Mouse (Mus musculus) left cerebral cortex, adult 8-10 months (tissue): ENCODE measurements around the gene Slc23a2. TPM values are rescaled to one million over a fixed set of nuclear protein-coding genes. Genes with fewer than 3 reads are reported as not detected.

Experiments used
- DNase-seq, 2 experiments: peaks; one replicate each; pipeline ENCODE4 v3.0.0; 2022; ENCODE audit warnings: low spot score in 2 of 2
- total RNA-seq, 4 experiments: library from RNA; stranded (reverse); gene quantifications; 2 replicates each; pipeline ENCODE4 v1.2.4; 2022

The Slc23a2 gene
- total RNA-seq, 4 experiments from 2014 or later, result 146 to 160 (median 153) TPM

DNA sequence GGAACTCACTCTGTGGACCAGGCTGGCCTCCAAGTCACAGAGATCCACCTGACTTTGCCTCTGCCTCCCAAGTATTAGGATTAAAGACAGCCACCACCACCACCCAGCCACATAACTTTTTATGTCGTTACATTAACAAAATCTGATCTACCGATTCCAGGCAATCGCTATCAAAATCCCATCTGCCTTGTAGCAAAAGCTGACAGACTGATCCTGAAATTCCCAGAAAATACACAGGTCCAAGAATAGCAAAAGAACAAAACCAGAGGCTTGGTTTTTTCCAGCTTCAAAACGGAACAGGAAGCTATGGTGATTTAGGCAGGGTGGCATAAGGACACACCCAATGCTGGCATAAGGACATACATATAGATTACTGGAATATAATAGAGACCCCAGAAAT is 10.2 kb downstream of the Slc23a2 start:
- DNase-seq, result no peak

DNA sequence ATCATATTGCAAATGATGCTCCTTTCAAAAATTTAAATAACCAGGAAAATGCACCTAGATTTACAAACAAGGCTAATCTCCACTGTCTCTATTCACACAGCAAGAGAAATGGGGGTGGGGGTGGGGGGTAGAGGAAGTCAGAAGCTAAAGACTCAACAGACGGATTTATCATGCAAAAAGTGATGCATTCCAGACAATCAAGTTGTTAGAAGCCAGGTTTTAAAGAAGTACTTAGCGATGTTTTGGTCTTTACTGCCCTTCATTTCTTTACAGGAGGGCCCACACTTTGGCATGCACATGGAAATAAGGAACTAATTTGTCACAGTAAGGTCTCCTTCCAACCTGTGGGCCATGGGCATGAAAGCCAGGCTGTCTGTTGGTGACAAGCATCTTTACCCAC is 11.5 kb downstream of the Slc23a2 start:
- no peak for DNase-seq

DNA sequence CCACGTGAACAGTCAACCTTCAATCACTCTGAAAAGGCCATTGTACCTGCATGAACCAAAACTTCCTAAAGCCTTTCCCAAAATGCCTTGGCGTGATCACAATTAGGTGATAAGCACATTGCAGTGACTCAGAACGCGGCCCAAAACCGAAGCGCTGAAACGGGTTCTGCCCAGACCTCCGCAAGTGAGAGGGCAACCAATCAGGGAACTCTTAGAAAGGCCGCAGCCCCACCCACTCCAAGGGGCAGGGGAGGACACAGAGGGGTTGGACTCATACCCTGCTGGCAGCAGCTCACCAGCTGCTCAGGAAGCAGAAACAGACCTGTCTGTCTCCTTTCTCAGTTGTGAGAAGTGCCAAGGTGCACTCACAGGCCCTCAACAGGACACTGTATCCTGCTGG is 13.6 kb downstream of the Slc23a2 start:
- no peak for DNase-seq

DNA sequence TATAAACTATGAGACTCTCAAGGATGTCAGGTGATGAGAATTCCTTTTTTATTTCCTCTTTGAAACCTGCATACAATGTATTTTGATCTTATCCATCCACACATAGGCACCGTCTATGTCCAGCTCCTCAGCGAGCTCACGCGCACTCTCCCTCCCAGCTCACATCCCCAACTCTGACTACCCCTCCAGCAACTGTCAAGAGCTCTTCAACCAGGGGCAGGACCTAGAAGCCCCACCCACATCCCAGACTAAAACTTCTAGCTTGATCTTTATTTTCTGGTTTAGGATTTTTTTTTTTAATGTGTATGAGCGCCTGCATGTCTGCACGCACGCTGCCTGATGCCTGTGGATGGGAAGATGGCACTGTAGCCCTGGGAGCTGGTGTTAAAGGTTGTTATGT is 14.9 kb downstream of the Slc23a2 start:
- no peak for DNase-seq

DNA sequence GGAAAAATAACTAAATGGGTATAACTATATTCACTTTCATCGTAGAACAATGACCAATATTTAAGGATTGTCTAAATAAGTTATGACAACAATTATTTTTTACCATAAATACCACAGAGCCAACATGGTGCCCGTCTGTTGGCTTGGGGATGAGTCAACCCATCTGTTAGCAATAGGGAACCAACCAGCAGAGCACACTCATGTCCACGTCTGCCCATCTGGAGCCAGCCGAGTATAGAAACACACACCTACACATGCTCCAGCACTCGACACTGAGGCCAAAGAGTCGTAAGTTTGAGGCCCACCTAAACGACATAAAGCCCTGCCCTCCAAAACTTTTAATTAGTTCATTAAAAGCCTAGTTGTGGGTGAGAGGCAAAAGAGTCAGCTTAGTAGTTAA is 15.7 kb downstream of the Slc23a2 start:
- no peak for DNase-seq

DNA sequence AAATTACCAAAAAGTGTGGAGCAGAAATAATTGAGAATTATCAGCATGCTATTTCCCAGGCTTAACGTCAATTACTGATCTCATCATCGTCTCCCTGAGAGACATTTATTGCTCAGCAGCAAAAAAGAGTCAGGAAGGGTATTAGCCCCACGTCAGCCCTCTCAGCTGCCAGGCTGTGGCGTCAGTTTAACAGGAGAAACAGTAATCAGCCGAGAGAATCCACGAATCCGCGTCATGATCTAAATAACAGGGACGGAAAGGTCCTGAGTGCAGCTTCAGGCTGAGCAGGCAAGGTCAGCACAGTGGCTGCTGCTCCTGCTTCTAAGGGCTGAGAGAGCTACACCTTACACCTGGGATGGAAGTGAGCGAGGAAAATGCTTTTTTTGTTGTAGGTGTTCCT is 17.0 kb downstream of the Slc23a2 start:
- no peak for DNase-seq

DNA sequence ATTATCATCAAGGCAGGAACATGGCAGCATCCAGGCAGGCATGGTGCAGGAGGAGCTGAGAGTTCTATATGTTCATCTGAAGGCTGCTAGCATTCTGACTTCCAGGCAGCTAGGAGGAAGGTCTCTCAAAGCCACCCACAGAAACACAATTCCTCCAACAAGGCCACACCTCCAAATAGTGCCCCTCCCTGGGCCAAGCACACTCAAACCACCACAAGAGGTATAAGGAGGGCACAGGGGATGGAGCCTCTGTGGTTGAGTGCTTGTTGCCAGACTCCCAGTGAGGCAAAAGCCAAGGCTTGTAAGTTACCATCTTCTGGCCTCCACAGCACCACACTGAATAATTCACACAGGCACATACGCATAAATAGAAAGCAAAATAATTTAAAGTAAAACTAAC is 18.6 kb downstream of the Slc23a2 start:
- no peak for DNase-seq

DNA sequence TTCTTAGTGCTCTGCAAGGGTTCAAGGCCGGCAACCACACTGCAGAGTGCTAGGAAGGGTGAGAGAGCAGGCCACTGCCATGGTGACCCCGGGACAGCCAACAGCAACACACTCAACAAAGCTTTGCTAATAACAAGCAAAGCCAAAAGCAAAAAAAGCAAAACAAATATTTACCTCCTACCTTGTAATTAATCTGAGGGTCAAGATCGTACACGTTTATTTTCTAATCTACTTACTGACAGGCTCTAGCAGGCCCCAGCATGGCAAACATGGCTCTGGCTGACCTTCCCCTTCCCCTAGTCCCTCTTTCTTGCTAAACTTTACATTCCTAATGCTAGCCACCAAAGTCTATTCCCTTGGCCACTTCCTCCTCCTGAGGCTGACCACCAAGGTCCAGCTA is 21.8 kb downstream of the Slc23a2 start:
- DNase-seq, result no peak

DNA sequence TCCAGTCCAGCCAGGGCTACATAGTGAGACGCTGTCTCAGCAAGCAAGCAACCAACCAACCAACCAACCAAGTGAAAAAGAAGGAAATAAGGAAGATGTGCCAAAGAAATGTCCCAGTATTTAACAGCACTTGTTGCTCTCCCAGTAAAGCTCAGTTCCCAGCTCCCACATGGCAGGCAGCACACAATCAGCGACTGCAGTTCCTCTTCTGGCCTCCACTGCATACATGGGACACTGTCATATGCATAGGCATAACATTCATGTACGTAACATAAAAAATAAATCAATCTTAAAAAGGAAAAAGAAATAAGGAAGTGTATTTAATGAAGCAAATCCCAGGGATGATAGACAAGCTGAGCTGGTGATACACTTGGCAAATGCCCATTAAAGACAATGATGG is 23.9 kb downstream of the Slc23a2 start:
- DNase-seq, result no peak

DNA sequence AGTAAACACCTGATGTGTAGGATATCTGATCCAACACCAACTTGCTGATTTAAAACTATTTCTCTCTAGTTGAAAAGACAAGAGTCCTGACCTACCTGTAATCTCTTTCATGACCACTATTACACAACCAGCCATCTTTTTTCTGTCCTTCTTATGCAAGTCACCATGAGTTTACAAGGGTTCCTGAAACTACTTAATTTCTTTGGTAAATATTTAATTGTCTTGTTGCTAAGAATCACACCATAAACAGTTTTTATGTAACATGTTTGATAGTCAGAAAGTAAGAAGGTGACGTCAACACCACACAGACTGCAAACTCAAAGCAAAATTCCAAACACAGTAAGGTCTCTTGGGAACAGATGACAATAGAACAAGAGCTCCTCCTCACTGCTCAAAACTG is 26.3 kb downstream of the Slc23a2 start:
- no peak for DNase-seq

DNA sequence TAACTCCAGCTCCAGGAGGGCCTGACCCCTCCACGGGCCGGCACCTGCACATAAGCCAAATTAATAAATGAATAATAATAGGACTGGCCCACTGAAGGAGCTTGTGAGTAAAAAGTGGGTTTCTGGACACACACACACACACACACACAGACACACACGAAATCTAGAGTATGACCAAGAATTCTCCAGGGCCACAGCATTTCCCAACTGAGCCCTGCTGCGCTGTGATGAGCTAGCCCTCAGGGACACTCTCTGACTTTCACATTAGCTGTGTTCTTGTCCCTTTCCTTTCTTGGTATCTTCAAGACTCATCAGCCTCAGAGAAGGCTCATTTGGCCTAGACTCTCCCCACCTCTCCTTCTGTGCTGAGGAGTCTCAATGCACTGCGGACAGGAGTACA is 29.0 kb downstream of the Slc23a2 start:
- no peak for DNase-seq

DNA sequence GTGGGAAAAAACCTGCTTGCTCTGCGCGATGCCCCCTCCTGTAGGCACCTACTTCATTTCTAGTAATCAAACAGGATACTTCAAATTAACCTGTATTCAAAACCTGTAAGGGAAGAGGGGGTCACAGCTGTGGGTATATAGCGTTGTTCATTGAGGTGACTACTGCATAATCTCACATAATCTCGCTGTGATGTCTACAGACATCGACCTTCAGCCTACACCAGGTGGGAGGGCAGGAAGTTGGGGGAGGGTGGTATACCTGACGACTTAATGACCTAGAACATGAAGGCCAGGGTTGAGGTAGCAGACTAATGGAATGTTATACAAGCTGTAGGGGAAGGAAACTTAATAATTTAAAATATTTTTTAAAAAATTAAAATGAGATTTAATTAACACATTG is 29.6 kb downstream of the Slc23a2 start:
- no peak for DNase-seq

DNA sequence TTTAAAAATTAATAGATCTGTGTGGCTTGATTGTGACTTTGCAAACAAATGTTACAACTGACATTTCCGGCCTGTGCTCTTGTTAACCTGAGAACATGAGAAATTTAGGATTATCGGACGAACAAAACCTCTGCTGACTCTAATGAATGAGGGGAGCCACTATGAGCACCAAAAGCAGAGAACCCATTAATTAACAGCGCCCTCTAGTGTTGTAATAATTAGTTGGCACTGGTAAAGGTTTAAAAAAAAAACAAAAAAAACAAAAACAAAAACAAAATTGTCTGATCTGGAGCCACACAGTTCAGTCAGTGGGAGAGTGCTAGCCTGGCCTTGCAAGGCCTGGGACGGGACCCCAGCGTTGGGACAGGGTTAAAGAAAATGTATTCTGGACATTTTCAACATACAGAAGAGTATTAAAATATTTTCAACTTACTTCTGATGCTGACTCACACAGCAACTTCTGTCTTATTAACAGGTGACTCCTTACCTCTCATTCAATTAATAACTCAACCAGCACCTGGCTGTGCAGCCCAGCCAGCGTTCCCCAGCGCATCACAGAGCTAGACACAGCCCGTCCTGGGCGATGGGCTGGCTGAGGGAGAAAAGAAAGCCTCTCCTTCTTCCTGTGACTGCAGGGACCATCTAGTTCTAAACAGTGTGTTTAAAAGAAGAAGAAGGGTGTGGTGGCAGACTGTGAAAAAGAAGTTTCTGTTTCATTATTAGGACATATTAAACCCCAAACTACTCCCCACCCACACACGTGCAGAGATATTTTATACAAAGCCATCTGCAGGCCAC is 30.7 kb downstream of the Slc23a2 start:
- no peak for DNase-seq

DNA sequence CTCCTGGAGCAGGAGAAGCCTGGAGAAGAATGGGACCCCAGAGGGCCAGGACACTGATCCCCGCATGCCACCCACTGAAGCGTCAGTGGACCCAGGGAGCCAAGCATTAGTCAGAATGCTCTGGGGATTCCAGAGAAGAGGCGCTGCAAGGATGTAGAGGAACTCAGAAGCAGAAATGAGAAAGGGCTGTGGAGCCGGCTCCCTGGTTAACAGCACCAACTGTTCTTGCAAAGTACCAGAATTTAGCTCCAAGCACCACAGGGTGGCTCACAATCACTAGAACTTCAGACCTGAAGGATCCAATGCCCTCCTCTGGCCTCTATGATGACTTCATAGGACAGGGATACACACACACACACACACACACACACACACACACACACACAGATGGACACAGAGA is 32.6 kb downstream of the Slc23a2 start:
- DNase-seq, result no peak

DNA sequence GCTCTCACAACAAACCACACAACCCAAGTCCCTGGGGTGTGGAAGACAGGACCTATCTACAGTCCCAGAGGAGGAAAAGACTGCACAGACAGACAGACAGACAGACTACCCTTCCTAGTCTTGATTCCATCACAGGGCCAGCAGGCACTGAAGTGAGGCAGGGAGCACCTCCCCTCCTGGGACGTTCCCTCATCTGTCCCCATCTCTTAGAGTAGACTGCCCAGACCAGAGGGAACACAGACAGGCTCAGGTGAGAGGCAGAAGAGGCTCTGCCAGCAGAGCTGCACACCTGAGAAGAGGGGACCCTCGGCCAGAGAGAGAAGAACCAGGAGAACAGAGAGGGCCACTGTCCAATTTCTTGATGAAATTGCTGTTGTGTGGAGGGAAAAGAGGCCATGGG is 33.0 kb downstream of the Slc23a2 start:
- no peak for DNase-seq

DNA sequence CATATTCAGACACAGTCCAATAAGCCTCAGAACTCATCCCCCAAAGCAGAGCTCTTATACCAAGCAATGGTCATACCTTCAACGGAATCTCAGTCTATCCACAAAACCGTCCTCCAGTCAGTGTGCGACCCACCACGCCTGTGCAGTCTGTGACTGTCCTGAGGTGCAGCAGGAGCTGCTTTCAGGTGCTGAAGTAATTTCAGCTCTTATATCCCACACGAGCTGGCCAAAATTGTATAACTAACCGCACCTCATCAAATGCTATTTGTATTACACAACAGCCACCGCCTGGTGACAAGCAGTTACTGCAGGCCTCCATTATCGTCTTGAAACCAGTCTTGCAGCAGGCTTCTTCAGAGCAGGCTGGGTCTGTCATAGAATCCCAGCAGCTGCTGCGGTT is 33.6 kb downstream of the Slc23a2 start:
- peak; percentile 64 to 71 for DNase-seq

DNA sequence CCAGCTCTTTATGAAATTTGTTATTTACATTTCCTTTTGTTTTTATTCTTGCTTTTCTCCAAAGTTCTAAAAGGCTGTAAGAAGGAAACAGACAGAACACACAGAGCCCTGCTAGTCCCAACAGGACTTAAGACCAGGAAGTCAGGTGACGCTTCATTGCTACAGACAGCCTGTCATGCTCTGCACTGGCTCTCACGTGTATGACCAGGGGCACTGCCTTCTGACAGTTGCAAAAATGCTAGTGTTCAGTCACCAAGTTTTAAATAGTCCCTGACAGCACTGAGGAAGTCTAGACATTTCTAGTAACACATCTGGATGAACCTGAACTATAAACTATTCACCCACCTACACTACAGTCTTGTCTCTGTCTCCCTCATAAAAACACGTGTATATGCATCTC is 34.2 kb downstream of the Slc23a2 start:
- DNase-seq, result no peak

DNA sequence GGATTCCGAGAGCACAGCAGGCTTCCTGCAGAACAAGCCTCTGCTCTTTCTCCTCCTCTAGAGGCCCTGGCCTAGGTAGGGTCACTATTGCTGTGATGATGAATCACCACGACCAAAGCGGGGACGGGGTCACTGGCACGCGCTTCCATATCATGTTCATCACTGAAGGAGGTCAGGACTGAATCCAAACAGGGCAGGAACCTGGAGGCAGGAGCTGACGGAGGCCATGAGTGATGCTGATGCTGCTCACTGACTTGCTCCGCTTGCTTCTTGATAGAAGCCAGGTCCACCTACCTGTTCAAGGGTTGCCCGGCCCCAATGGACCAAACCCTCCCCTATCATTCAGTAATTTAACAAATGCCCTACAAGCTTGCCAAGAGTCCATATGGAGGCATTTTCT is 35.9 kb downstream of the Slc23a2 start:
- DNase-seq, result no peak

DNA sequence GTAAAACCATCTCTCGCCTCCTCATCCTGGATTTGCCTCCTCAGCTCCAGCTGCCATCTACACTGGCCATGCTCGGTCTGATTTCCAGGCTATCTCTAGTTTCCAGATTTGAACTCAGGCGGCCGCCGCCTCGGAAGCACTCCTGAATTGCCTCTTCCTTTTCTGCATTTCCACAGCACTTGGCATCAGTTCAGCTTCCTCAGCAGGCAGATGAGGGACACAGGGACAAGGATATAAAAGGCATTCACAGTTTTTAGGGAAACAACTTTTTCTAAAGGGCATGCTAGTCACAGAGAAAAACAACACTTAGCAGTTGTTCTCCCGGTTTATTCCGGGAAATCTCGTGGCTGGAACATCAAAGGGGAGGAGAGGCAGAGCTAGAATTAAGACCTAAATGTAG is 37.3 kb downstream of the Slc23a2 start:
- peak in 1 of 2 experiments; percentile 71 for DNase-seq

DNA sequence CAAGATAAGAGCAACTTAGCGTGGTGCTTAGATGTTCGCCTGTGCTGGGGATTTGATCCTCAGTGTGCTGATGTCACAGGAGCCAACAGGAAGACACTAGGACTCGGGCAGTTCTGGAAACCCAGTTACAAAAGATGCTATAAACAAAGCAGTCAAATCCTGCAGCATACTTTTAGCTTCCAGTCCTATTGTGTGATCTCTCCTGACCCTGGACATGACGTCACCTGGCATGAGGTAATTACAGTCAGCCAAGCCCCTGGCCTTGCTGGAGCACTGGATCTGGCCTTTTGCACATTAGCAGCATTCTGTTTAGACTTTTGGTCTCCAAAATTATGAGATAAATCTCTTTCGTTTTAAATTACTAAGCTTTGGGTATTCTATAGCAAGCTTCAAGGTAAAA is 38.8 kb downstream of the Slc23a2 start:
- no peak for DNase-seq

DNA sequence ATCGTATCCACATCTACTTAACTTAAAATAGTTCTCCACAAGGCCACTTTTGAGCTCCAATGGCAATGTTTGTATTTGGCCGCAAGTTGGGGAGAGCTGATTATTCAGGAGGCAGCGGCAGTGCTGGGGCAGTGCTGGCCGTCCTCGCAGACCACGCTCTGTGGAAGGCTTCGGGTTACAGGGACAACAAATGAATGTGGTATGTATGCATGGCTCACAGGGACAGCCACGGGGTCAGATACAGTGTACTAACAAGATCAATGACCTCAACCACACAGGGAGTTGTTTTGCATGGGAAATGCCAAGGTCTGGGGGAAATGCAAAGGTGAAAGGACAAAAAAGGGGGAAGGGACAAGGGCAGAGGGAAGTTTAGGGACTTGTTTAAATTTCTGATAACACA is 41.6 kb downstream of the Slc23a2 start:
- DNase-seq, result no peak

DNA sequence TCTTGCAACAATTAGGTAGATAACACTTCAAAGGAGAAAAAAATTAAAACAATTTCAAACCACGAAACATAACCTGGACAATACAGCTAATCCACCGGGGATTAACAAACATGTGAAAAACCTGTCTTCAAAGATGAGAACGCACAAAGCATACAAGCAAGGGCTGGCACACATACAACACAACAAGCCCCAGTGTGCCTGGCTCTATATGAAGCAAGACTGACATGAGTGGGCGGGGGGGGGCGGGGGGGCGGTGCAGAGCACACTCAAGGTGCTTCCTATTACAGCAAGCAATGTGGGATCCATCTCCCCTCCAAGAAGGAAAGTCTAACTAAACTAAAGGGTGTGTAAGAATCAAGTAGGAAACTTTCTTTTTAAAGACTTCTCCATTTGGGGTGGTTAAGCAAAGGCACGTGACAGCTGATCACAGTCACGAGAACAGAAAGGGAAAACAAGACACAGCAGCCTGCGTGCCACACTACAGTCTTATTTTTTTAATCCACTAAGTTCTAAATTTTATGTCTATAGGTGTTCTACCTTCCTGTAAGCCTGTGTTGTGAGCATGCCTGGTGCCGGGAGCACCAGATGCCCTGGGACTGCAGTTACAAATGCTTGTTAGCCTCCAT is 42.3 kb downstream of the Slc23a2 start:
- DNase-seq, result no peak

DNA sequence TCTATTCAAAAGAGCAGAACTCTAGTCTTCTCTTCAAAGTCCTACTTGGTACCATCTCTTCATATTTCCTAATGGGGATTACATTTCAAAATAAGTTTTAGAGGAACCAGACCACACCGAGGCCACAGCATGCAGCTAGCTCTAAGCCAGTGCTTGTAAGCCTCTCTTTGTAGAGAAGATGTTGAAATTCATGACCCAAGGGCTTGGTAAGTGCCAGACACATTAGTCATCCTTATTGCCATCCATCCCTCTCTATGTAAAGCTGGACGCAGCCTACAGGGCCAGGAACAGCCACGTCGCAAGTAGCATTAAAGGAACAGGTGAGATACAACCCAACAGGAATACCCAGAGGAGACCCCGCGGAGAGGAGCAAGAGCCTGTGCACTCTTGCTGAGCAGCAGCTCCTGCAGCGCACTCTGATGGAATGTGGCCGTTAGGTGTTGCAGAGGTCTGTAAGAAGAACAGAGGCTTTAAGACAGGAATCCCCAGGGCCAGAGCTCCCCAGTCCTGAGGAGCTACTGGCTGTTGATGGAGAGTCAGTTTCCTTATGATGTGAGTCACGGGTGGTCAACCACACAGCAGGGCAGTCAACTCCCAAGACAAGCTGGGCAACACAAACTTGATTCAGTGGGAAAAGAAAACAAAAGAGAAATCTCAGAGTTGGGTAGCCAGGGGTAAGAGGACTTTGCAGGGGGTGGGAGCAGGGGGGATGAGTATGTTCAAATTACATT is 45.8 kb downstream of the Slc23a2 start:
- DNase-seq, result no peak
